Mouse (Mus musculus) CD4-positive, CD25-positive, alpha-beta regulatory T cell, adult 2 months (primary cell): Measurements from ENCODE around the gene Abcb10.
A peak's percentile ranks its signal among the peaks of the same experiment; 100 is the strongest.
"Not testable (repeated sequence)": the region's sequence is repeated elsewhere in the genome, so short reads cannot be mapped to it uniquely, and the experiment has no call there.

ENCODE experiments used
- DNase-seq: peaks from one replicate; pipeline ENCODE4 v3.0.0-alpha.2; 2012; ENCODE audit warnings: low read depth, low spot score

The Abcb10 gene

DNA sequence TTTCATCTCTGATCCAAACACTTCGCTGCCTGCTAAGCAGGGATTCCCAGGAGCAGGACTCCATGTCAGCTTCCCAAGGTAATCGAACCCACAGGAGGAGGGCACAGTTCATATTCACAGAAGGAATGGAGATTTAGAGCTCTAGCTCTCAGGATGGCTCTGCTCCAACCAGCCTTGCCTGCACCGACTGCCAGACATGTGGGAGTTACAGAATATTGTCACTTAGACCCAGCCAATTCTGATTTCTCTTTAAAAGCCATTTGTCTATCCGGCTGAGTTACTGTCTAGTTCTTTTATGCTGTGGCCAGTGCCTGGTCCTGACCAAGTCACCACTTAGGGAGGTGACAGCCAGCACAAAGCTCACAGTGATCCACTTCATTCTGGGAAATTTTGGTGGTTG lies 1.2 kb downstream of the Abcb10 start:
- DNase-seq: no peak

GRCm38 (mm10) chr8:123980239-123980638 lies 2.7 kb downstream of the Abcb10 start:
- DNase-seq: no peak

- no peak for DNase-seq
Measured at GRCm38 (mm10) chr8:123978926-123979325, 4.0 kb downstream of the Abcb10 start.

GRCm38 (mm10) chr8:123978166-123978838 lies 4.6 kb downstream of the Abcb10 start:
- no peak for DNase-seq

DNA sequence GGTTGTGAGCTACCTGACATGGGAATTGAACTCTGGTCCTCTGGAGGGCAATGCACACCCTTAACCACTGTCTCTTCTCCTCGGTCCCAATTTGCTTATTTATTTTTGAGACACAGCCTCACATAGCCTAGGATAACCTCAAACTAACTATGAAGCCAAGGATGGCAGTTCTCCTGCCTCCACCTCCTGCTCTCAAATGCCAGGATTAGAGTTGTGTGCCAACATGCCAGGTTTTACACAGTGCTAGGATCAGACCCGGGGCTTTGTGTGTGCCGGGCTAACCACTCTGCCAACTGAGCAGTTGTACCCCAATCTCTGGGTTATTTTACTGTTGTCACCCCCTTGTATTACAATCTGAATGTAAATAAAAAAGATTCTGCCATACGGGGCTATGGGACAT lies 5.4 kb downstream of the Abcb10 start:
- no peak for DNase-seq

- no peak for DNase-seq
Measured at GRCm38 (mm10) chr8:123973495-123973894, 9.4 kb downstream of the Abcb10 start.

GRCm38 (mm10) chr8:123966896-123967295 lies 16.0 kb downstream of the Abcb10 start:
- DNase-seq: peak; percentile 46

DNA sequence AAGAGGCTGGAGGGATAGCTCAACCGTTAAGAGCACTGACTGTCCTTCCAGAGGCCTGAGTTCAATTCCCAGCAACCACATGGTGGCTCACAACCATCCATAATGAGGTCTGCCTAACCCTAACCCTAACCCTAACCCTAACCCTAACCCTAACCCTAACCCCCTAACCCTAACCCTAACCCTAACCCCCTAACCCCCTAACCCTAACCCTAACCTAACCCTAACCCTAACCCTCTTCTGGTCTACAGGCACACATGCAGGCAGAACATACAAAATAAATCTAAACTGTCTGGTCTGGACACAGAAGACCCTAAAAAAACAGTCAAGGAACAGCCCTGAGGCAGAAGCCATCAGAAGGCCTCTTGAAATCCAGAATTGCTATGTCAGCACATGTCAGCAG lies 21.6 kb downstream of the Abcb10 start:
- DNase-seq: no peak

GRCm38 (mm10) chr8:123960556-123960955 lies 22.4 kb downstream of the Abcb10 start:
- DNase-seq: not testable (repeated sequence)

DNA sequence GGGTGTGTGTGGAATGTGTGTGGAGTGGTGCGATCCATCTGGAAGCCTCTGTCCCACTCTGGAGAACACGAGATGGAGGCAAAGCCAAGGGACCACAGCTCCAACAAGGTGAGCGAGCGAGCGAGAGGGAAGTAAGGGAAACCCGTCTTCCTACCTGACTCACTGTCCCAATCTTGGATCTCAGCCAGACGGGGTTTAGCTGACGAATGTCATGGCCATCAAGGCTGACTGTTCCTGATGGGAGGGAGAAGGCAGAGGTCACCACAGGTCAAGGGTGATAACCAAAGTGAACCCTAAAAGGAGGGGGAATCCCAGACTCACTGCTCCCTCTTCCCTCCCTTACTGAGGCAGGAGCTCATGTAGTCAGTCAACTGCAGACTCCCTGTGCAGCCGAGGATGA lies 22.9 kb downstream of the Abcb10 start:
- no peak for DNase-seq

GRCm38 (mm10) chr8:123959473-123959872 lies 23.4 kb downstream of the Abcb10 start:
- no peak for DNase-seq

DNA sequence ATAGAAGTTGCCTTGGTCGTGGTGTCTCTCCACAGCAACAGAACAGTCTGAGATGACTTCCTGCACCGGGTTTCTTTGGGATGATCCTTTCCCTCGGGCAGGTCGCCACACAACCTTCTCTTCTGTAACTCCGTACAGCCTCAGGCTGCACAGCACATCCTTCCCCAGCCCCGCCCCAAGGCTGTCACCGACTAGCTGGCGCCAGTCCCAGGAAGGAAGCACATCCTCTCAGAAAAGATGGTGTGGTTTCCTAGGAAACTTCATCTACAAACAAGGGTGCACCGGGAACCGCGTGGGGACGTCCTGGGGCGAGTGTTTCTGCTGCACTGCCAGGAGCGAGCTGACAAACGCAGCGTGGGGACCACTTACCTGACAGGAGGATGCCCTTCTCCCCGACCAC lies 24.8 kb downstream of the Abcb10 start:
- no peak for DNase-seq

DNA sequence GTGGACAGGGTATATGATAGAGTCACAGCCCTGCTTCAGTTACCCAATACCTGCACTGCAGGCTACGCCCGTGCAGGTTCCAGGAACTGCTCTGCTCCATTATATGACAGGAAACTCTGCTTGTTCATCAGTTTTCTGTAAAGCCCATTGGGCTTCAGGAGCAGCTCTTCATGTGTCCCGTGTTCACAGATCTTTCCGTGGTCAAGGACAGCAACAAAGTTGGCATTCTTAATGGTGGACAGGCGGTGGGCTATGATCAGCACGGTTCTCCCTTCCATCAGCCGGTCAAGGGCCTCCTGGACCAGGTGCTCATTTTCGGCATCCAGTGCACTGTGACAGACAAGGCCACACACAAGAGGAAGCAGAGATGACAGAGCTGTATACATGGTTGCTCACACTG lies 28.7 kb downstream of the Abcb10 start:
- no peak for DNase-seq

DNA sequence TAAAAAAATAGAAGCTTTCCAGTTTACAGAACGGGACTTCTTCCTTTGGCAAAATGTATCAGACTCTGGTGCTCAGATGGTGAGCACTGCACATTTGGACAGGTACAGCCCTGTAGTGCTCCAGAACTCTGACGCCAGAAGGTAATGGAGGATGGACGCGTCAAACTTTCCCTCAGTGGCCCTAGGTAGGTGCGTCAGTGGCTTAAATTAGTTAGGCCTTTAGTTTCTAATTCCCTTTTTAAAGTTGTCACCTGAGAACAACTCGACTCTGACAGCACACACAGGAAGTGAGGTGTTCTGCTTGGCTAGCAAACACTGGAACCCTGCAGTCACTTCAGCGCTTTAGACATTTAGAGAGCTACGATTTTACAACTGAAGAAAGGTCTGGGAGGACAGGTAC lies 29.2 kb downstream of the Abcb10 start:
- no peak for DNase-seq

DNA sequence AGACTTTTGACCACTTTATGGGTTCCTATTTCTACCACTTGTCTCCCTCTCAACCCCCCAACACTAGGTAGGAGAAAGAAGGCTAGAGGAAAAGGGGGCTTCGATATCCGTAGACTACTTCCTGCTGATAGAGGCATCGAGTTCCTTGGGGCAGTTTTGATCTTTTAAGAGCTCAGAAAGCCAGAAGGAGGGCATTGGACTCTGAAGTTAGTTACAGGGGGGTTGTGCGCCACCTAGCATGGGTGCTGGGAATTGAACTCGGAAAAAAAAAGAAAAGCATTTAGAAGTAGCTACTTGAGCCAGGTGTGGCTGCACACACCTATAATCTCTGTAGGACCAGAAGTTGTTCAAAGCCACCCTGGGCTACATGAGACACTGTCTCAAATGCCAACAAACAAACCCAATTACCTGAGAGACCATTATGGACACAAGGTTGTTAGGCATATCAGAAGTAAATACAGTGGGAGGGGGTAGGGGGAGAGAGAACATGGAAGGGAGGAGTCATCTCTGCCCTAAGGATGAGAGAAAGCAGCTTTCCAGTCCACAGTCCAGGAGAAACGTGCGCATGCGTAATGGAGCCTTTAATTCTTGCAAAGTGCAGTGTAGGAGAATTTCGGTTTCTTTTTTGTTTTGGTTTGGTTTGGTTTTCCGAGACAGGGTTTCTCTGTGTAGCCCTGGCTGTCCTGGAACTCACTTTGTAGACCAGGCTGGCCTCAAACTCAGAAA lies 32.7 kb downstream of the Abcb10 start:
- peak; percentile 85 for DNase-seq

- DNase-seq: no peak
Measured at GRCm38 (mm10) chr8:123949686-123949986, 33.3 kb downstream of the Abcb10 start.

- peak; percentile 100 for DNase-seq
Measured at GRCm38 (mm10) chr8:123948942-123949685, 33.8 kb downstream of the Abcb10 start, which contains the start of gene Nup133. Gene Nup133, minus strand, starts transcription at chr8:123949265.

DNA sequence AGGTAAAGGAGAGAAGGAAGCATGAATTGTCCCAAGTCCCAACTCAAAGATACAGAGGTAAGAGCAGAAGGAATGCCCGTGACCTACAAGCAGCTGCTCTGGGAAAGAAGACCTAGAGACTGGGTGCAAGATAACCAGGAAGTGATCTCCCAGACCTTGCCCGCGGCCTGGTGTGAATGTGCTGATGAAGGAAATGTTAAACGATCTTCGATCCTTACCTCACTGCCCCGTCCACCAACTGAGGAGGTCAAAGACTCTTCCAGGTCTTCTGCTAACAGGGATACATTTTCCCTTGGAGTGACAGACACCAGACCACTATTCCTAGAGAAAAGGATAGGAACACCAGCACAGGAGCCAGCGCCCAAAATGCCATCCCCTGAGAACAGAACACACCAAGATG lies 53.9 kb downstream of the Abcb10 start:
- no peak for DNase-seq

DNA sequence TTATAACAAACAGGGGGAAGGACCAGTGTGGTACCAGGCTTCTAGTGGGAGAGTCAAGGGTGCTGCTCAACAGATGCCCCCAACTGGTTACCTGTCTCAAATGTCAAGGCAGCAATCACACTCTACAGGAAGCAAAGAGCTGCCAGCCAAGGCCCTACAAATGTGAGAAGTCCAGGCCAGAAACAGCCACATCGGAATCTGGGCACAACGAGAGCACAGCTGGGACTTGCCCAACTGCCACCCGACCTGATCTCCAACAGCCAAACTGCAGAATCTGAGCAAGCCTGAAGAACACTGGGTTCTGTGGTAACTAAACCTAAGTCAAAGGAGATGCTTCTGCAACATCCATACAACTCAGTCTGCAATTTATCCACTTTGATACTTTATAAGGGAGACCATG lies 57.3 kb downstream of the Abcb10 start:
- DNase-seq: no peak

DNA sequence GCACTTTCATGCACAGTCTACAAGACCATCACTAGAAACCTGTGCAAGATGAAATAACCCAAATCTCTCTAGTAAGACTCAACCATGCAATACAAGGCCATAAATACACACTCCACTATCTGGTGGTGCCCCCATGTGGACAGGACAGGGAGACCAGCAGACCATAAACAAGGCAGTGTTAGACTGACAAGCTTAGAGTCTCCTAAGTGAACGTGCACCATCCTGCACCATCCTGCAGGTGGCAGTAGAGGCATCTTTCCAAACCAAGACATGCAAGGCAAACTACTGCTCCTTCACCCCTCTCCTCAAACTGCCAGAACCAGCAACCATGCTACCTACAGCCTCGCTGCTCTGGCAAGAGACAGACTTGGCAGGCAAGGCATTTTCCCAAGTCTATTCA lies 58.2 kb downstream of the Abcb10 start:
- DNase-seq: peak; percentile 85

GRCm38 (mm10) chr8:123914635-123915034 lies 68.3 kb downstream of the Abcb10 start:
- DNase-seq: no peak

DNA sequence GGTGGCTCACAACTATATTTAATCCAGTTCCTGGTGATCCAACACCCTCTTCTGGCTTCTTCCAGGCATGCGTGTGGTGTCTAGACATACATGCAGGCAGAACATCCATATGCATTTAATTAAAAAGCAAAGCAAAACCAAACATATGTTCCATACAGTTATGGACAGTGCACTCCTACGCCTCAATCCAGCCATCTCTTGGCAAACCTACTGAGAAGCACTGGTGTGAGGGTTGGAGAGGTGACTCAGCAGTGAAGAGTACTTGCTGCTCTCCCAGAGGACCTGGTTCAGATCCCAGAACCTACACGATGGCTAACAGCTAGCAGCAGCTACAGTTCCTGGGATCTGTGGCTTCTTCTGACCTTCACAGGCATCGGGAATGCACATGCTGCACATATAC lies 70.7 kb downstream of the Abcb10 start:
- DNase-seq: no peak

DNA sequence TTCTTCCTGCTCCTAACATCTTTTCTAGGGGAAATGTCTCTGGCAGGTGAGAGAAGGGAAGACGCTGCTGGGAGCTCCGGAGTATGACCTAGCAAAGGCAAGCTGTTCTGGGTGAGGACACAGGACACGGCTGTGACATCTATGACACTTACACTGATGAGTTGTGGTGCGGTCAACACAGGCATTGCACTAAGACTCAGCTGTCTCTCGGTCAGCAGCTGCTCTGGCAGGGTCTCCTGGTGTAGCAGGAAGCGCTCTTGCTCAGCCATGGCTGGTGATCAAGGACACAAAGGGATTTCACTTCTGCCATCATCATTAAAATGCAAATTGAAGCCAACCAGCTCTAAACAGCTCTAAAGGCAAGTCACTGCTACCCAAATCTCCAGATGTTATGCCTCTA lies 75.3 kb downstream of the Abcb10 start:
- DNase-seq: no peak
